Mouse (Mus musculus): ENCODE results near the gene Man1b1.

DNA sequence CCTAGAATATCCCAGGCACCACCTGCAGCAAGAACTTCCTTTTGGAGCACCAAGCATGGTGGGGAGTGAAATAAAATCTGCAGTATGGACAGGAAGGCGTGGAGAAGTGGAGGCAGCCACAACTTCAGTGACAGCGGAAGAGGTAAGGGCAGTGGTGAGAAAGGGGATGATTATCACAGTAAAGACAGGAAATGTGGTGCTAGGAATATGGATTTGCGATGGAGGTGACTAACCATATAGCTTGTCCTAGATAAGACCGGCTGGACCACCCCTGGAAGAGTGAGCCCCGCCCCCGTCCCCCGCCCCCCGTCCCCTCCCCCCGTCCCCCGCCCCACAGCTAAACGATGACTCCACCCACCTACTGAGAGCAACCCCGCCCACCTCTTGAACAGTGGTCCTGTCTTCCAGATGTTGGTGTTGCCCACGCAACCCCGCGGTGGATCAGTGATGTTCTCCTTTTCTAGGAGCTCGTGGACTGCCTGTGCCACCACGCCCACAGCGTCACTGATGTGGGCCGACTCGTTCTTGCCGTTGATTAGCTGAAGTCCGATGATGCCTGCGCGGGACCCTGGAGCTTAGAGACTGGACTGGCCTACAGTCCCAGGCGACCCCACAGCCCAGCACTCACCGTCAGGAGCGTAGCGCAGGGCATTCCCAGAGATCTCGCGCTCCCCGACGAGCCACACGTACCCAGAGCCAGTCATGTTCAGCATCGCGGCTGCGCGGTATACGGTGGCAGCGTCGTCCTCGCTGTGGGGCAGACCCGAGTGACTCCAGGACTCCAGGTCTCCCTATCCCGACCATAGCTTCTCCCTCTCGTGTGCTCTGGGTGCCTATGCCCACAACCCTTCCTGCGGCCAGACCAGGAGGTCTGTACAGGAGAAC lies 27.2 kb upstream of the Man1b1 start:
- TF ChIP-seq CTCF (IDR thresholded peaks at IDR 0.05; ENCODE audit: extremely low read depth, insufficient read length, insufficient replicate concordance, low read depth, low read length) (no peak), POLR2A (IDR thresholded peaks at IDR 0.05; ENCODE audit: low read depth, low read length) (no peak)
